Mouse (Mus musculus): ENCODE measurements around the gene C1qtnf7. TPM values are rescaled to one million over a fixed set of nuclear protein-coding genes. Genes with fewer than 3 reads are reported as not detected.

Gene C1qtnf7
- polyA plus RNA-seq, 1 experiment from 2014 or later = 1.6 TPM

DNA sequence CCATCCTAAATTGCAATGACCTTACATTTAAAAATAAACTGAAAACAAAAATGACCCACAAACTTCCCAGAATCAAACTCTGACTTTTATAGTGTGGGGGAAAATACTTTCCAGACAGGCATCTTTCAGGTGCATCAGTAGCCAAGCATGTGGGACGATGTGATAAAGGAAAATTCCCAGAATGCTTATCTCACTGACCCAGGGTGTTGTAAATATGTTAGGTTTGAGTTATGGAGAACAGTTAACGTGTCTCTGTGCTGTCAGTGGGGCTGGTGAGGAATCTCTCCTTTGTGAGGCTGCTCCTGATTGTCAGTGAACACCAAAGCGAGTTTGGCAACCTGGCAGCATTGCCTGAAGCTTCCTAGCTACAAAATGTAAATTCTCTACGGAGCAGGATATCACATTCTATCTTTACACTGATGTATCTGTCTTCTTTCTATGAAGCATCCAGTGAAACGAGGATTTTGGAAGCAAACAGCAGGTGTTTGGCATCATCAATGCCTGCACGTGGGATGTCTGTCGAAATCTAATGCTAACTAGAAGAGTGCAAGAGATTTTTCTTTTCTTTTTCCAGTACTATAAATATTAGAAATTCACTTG is 27.0 kb downstream of the C1qtnf7 start:
- H3K9me3 ChIP-seq = peaks cover 6% of the 10 kb centered on the region; the same call in 1 of the 2 replicates
- no peaks in the 10 kb centered on the region for H3K36me3 ChIP-seq
- H3K4me3 ChIP-seq = no peak overlapping the region
- no peak for ATAC-seq (ENCODE audit: low FRiP score, low read depth)
- H3K27me3 ChIP-seq = no peaks in the 10 kb centered on the region
- H3K4me1 ChIP-seq (replicated peaks) = no peaks in the 10 kb centered on the region
- 66% methylated on average over 7 of the region's 7 CpGs for WGBS
- H3K4me2 ChIP-seq = no peak overlapping the region
- no peak overlapping the region for H3K9ac ChIP-seq
- no peak overlapping the region for H3K27ac ChIP-seq (replicated peaks)

DNA sequence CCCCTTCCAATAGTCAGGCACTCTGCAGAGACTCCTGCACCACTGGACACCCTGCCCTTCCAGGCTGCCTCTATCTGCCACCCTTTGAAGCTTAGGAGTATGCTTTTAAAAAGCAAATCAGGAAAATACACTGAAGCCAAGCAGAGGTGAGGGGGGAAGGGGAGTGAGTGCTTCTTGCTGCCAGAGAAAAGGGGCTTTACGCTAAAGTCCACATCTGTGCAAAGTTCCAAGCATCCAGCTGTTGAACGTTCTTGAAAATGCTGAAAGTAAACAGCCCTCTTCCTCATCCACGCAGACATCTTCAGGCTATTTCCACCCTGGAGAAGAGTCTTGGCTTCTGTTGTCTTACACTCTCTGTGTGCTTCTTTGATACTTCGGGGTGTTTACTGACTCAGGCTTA is 34.6 kb downstream of the C1qtnf7 start:
- no peaks in the 10 kb centered on the region for H3K4me1 ChIP-seq (replicated peaks)
- H3K9ac ChIP-seq = no peak overlapping the region
- H3K9me3 ChIP-seq = no peaks in the 10 kb centered on the region
- H3K27ac ChIP-seq (replicated peaks) = 0 out of 2 replicates have a peak overlapping the region, but pooled peaks have one; percentile 25
- 70% methylated on average over 4 of the region's 4 CpGs for WGBS
- ATAC-seq (ENCODE audit: low FRiP score, low read depth) = no peak
- H3K27me3 ChIP-seq = no peaks in the 10 kb centered on the region
- H3K4me3 ChIP-seq = no peak overlapping the region
- H3K4me2 ChIP-seq = no peak overlapping the region
- H3K36me3 ChIP-seq = no peaks in the 10 kb centered on the region

DNA sequence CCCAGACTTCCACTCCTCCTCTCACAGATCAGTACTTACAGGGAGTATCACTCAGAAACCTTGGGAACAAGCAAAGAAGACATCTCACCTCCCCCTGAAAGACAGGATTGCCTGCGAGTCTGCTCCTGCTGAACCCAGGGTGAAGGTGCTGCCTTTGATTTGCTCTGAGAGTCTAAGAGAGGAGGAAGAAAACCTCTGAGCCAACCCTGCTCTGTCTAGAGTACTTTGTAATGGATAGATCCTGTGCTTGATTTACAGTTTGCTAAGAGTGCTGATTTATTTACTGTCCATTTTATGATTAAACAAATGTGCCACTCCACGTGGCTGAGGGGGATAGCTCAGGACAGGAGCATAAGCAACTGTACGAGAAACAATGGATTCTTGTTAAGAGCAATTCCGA is 35.1 kb downstream of the C1qtnf7 start:
- Histone ChIP-seq H3K9ac (no peak overlapping the region), H3K27ac (replicated peaks) (0 out of 2 replicates have a peak overlapping the region, but pooled peaks have one; percentile 25), H3K9me3 (no peaks in the 10 kb centered on the region), H3K4me1 (replicated peaks) (no peaks in the 10 kb centered on the region), H3K4me2 (no peak overlapping the region), H3K4me3 (no peak overlapping the region), H3K36me3 (no peaks in the 10 kb centered on the region), H3K27me3 (no peaks in the 10 kb centered on the region)
- 55% methylated on average over 4 of the region's 4 CpGs for WGBS
- no peak for ATAC-seq (ENCODE audit: low FRiP score, low read depth)

DNA sequence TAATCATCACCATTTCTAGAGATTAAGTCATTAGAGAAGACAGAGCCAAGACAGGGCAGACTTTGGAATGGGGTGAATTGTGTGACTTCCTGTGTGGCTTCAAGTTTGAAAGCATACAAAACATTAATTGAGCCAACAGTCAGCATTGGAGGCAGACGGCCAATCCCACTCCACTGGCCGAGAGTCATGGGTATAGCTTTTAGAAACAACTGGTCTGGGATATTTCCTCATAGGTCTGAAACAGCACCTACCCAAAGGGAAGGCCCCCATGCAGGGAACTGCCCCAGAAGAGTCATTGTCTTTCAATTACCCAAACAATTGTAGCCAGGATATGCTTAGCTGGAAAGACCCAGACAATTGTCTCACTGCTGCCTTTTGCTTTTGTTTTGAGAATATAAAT is 39.5 kb downstream of the C1qtnf7 start:
- Histone ChIP-seq H3K27ac (replicated peaks) (no peak overlapping the region), H3K4me1 (replicated peaks) (no peaks in the 10 kb centered on the region), H3K9ac (no peak overlapping the region), H3K4me3 (no peak overlapping the region), H3K9me3 (no peaks in the 10 kb centered on the region), H3K36me3 (no peaks in the 10 kb centered on the region), H3K27me3 (no peaks in the 10 kb centered on the region), H3K4me2 (no peak overlapping the region)
- no peak for ATAC-seq (ENCODE audit: low FRiP score, low read depth)
- WGBS = 18% methylated on average over 2 of the region's 2 CpGs

DNA sequence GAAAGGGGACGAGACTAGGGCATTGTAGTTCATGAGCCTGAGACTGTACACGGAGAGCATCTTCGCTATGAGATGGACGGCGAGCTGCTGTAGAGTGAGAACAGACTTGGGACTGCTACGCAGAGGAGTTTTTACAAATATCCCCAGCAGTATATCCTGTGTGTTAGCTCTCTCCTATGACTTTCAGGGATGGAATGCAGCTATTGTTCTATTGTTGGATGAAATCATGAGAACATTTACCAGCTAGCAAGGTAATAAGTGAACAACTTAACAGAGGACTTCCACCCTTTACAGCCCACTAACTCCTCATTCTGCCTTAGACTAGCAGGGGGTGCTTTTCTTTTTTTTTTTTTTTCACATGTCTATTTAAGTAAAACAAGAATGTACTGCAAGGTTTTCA is 40.1 kb downstream of the C1qtnf7 start:
- Histone ChIP-seq H3K9me3 (no peaks in the 10 kb centered on the region), H3K27me3 (no peaks in the 10 kb centered on the region), H3K4me3 (no peak overlapping the region), H3K27ac (replicated peaks) (no peak overlapping the region), H3K4me2 (no peak overlapping the region), H3K4me1 (replicated peaks) (no peaks in the 10 kb centered on the region), H3K9ac (no peak overlapping the region), H3K36me3 (no peaks in the 10 kb centered on the region)
- no peak for ATAC-seq (ENCODE audit: low FRiP score, low read depth)
- 74% methylated on average over 6 of the region's 6 CpGs for WGBS

DNA sequence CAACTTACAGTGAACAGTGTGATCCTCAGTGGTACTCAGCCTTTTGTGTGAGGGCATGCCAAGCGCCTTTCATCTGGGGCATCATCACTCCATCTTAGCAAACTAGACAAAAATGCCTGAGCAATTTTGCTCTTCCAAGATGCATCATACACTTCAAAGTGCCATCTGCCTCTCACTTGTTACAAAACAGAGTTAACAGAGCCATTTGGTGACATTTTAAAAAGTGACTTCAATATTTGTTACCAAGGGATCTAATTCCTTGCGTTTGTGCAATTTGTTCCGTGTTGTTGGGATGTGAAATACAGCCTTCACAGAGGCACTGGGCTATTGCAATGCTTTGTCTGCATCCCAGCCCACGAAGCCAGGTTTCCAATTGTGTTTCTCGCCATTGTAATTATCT is 42.1 kb downstream of the C1qtnf7 start:
- Histone ChIP-seq H3K4me1 (replicated peaks) (no peaks in the 10 kb centered on the region), H3K9ac (no peak overlapping the region), H3K36me3 (no peaks in the 10 kb centered on the region), H3K27me3 (no peaks in the 10 kb centered on the region), H3K4me2 (no peak overlapping the region), H3K27ac (replicated peaks) (no peak overlapping the region), H3K9me3 (no peaks in the 10 kb centered on the region), H3K4me3 (no peak overlapping the region)
- WGBS = 72% methylated on average over 5 of the region's 5 CpGs
- ATAC-seq (ENCODE audit: low FRiP score, low read depth) = no peak

DNA sequence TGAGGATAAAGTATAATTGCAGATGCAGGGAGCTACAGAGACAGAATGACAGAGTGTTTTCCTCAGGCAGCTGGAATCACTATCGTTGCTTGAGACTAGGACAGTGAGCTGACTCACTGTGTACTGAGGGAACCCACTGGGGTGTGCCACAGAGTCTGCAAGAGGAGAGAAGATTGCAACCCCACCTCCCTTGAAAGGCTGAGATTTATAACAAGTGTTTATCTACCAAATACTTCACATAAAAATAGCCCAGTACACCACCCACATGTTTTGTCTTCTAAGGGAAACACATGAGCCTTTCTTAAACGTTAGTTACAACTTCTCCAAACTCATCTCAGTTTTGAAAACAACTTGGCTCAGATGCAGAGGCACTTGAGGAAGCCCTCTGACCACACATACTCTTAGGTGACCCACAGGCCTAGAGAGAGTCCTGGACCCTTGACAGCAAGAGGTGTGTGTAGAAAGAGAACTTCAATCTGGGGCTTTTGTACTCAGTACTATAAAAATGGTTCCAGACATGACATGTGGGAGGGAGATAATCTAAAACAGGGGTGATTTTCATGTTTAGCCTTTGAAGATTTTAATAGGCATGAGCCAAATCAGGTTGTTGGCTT is 46.4 kb downstream of the C1qtnf7 start:
- no peaks in the 10 kb centered on the region for H3K27me3 ChIP-seq
- H3K9me3 ChIP-seq = no peaks in the 10 kb centered on the region
- H3K4me3 ChIP-seq = no peak overlapping the region
- no peaks in the 10 kb centered on the region for H3K36me3 ChIP-seq
- 54% methylated on average over 2 of the region's 2 CpGs for WGBS
- H3K27ac ChIP-seq (replicated peaks) = no peak overlapping the region
- no peak for ATAC-seq (ENCODE audit: low FRiP score, low read depth)
- H3K4me1 ChIP-seq (replicated peaks) = no peaks in the 10 kb centered on the region
- no peak overlapping the region for H3K9ac ChIP-seq
- H3K4me2 ChIP-seq = no peak overlapping the region

DNA sequence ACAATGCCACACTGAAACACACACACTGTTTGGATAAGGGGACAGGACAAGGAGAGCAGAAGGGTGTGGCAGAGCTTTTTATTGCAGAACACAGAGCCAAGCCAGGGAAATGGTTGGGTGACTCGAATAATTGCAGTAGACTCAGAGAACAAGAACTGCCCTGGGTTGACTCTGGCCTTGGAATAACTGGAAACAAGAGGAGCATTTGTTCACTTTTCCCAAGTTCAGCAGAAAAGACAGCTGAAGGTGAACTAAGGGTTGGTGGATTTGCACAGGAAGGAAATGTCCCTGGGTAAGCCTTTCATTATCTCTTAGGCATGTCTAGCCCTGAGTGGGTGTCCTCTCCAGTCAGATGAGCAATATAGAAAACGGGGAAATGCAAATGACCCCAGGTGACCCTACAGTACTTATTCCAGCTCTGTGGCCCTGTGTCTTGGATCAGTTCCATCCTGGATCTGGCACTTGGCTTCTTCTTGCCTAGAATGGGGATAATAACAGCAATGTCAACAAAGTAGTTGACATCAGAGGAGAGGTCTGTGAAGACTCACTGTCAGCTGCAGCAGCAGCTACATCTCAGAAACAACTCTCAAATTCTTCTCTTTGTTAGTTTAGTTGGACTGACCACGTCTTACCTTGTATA is 54.5 kb downstream of the C1qtnf7 start:
- Histone ChIP-seq H3K9ac (no peak overlapping the region), H3K9me3 (no peaks in the 10 kb centered on the region), H3K4me1 (replicated peaks) (no peaks in the 10 kb centered on the region), H3K27ac (replicated peaks) (no peak overlapping the region), H3K36me3 (no peaks in the 10 kb centered on the region), H3K4me2 (no peak overlapping the region), H3K27me3 (no peaks in the 10 kb centered on the region), H3K4me3 (no peak overlapping the region)
- no peak for ATAC-seq (ENCODE audit: low FRiP score, low read depth)
- 68% methylated on average over 3 of the region's 3 CpGs for whole genome bisulfite sequencing

DNA sequence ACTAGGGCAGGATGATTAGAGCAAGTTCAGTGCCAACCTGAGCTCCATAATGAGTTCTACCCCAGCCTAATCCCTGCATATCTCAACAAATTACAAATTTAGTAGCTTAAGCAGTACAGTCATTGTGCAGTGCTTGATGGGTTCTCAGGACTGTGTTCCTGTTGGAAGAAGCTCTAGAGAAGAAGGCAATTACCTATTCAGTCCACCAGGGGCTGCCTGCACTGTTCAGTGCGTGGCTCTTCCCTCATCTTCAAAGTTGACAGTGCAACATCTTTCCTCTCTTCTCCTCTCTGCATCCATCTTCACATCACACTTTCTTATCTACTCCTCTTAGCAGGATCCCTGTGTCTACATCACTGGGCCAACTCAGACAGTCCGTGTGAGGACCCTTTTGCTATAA is 67.5 kb downstream of the C1qtnf7 start:
- Histone ChIP-seq H3K27ac (replicated peaks) (no peak overlapping the region), H3K4me2 (no peak overlapping the region), H3K9ac (no peak overlapping the region), H3K27me3 (no peaks in the 10 kb centered on the region), H3K4me3 (no peak overlapping the region), H3K9me3 (no peaks in the 10 kb centered on the region), H3K36me3 (no peaks in the 10 kb centered on the region), H3K4me1 (replicated peaks) (no peaks in the 10 kb centered on the region)
- WGBS = 48% methylated on average over 2 of the region's 2 CpGs
- no peak for ATAC-seq (ENCODE audit: low FRiP score, low read depth)

DNA sequence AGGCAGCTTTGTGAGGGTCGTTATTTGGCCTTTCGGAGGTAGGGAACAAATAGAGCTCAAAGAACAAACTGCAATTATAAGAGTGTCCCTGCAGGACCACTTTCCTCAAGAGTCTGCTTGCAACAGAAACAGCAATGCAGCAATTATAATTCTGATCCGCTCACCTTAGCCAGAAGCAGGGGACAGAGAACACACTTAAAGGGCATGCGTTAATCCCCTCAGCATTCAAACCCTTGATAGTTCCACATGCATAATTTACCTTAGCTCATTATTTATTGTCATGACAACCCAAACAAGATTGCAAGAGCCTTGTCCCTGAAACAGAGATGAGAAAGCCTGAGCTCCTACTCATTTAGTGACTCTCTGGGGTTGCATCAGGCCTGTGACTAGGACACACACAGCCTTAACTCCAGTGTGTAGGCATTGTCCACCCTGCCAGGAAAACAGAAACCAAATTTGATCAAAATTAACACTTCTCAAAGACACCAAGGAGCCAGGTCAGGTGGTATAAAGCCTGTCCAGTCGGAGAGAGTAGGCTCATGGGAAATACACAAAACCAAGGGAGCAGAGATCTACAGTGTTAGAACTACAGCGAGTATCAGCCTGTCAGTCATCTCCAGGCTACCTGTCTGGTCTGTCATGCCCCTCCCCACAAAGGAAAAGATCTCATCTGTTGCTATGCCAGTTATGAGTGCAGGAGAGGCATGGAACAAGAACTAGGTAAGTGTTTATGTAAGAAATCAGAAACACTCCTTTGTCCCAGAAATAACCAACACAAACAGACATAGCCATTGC is 68.2 kb downstream of the C1qtnf7 start:
- no peak; the same call in 1 of the 2 replicates for ATAC-seq (ENCODE audit: low FRiP score, low read depth)
- Histone ChIP-seq H3K4me2 (no peak overlapping the region), H3K9ac (no peak overlapping the region), H3K9me3 (no peaks in the 10 kb centered on the region), H3K27me3 (no peaks in the 10 kb centered on the region), H3K4me1 (replicated peaks) (no peaks in the 10 kb centered on the region), H3K27ac (replicated peaks) (no peak overlapping the region), H3K4me3 (no peak overlapping the region), H3K36me3 (no peaks in the 10 kb centered on the region)
- WGBS = 74% methylated on average over 6 of the region's 6 CpGs

DNA sequence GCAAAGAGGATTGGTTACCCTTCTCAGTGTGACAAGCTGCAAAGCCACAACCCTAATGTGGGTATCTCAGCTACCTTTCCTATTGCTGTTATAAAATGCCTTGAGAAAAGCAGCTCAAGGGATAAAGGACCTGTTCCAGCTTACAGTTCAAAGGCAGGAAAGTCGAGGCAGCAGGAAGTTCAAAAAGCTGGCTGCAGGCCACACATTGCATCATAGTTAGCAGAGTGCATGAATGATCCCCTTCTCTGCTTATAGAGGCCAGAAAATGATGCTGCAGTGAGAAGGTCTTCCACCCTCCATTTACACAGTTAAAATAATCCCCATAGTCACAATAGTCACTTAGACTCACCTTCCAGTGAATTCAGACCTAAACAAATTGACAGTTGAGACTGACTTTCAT is 69.1 kb downstream of the C1qtnf7 start:
- no peaks in the 10 kb centered on the region for H3K4me1 ChIP-seq (replicated peaks)
- 52% methylated on average over 1 of the region's 1 CpGs for WGBS
- no peaks in the 10 kb centered on the region for H3K36me3 ChIP-seq
- H3K4me3 ChIP-seq = no peak overlapping the region
- no peak overlapping the region for H3K4me2 ChIP-seq
- H3K27ac ChIP-seq (replicated peaks) = no peak overlapping the region
- ATAC-seq (ENCODE audit: low FRiP score, low read depth) = no peak
- H3K27me3 ChIP-seq = no peaks in the 10 kb centered on the region
- H3K9ac ChIP-seq = no peak overlapping the region
- no peaks in the 10 kb centered on the region for H3K9me3 ChIP-seq
